Mouse (Mus musculus) left cerebral cortex, postnatal 10 days (tissue): Measurements from ENCODE around the gene Mtfmt. TPM values are rescaled to one million over a fixed set of nuclear protein-coding genes. Genes with fewer than 3 reads are reported as not detected.

Experiments
- DNase-seq, 2 experiments: peaks; one replicate each; pipeline ENCODE4 v3.0.0; 2021 to 2022; ENCODE audit warnings: low spot score in 2 of 2, mixed read lengths in 1 of 2; ENCODE audit errors: extremely low spot score in 1 of 2
- intact Hi-C: fragments of 180-260 bp; cut with DNase I; formaldehyde crosslinking; loops from one replicate; pipeline ENCODE4 v1.15.1; 2025
- total RNA-seq, 2 experiments: library from RNA; stranded (reverse); gene quantifications; 2 replicates each; pipeline ENCODE4 v1.2.3; 2021

Mtfmt gene
- total RNA-seq, 2 experiments from 2014 or later: 19.5 to 21.2 TPM

GRCm38 (mm10) chr9:65422760-65423501 lies 12.7 kb upstream of the Mtfmt start, which contains the start of gene Slc51b:
Gene Slc51b (minus strand): TSS chr9:65422955.
- no peak for DNase-seq
- intact Hi-C loops: no loop called here

- DNase-seq: no peak
Observed at GRCm38 (mm10) chr9:65424393-65424792, 11.2 kb upstream of the Mtfmt start.

GRCm38 (mm10) chr9:65427511-65427910 lies 8.1 kb upstream of the Mtfmt start:
- no peak for DNase-seq
- intact Hi-C loops: no loop called here

More at GRCm38 (mm10) chr9:65424393-65424792, 11.2 kb upstream of the Mtfmt start:
- intact Hi-C loops: no loop called here

GRCm38 (mm10) chr9:65428003-65428402 lies 7.6 kb upstream of the Mtfmt start:
- no peak for DNase-seq
- intact Hi-C loops: no loop called here

DNA sequence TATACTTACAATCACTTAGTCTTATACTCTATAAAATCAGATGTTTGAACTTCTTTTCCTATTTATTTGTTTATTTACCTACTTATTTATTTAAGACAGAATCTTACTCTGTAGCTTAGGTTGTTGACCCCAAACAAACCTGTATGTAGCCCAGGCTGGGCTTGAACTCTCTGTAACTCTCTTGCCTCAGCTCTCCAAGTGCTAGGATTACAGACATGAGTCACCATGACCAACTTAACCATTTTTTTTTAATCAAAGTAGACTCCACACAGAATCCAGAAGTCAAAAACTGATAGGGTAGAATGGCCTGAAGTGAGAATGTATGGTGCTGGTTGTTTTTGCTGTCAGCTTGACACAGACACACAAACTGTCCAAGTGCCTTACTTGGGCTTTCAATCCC lies 5.2 kb upstream of the Mtfmt start:
- intact Hi-C loops: loop anchor here (10.0 kb wide), 1 partner anchor 56 kb away; no protein-coding TSS in a partner anchor
- no peak for DNase-seq

DNA sequence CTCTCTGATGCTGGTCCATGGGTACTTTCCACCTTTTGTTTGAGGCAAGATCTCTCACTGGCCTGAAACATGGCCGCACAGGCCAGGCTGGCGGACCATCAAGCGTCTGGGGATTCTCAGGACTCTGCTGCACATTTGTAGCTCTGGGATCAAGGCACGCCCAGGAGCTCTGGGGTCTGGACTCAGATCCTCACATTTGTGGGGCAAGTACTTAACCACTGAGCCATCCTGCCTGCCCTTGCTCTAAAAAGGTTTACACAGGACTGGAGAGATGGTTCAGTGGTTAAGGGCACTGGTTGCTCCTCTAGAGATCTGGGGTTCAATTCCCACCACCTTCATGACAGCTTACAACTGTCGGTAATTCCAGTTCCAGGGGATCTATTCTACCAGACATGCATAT lies 4.7 kb upstream of the Mtfmt start:
- intact Hi-C loops: loop anchor here (10.0 kb wide), 1 partner anchor 56 kb away; no protein-coding TSS in a partner anchor
- DNase-seq: no peak

DNA sequence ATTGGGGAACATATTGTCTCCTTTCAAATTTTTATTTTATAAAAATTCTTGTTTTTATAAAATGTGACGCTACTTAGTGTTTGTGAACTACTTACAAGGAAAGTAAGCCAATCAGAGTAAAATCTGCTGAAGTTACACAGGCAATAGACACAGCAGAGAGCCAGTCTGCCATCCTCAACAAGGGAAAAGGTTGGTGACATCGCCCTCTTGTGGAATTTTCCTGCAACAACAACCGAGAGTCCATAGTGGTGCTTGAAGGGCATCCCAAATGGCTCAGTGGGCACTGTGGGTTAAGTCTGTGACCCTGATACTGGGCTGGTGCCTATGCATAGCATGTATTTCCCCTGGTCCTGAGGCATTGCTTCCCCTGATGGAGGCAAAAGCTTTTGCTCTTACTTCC lies 3.3 kb upstream of the Mtfmt start:
- peak; percentile 81 to 85 for DNase-seq
- intact Hi-C loops: loop anchor here (2.0 to 10.0 kb wide), 2 partner anchors 39 to 57 kb away; no protein-coding TSS in a partner anchor

GRCm38 (mm10) chr9:65434140-65434539 lies 1.4 kb upstream of the Mtfmt start:
- intact Hi-C loops: loop anchor here (10.0 kb wide), 1 partner anchor 59 kb away; no protein-coding TSS in a partner anchor
- peak in 1 of 2 experiments; percentile 44 for DNase-seq

GRCm38 (mm10) chr9:65435211-65435610 lies 371 bp upstream of the Mtfmt start:
- intact Hi-C loops: loop anchor here (10.0 kb wide), 1 partner anchor 60 kb away; no protein-coding TSS in a partner anchor
- DNase-seq: no peak

- intact Hi-C loops: no loop called here
- no peak for DNase-seq
Observed at GRCm38 (mm10) chr9:65444692-65445091, 9.1 kb downstream of the Mtfmt start.

DNA sequence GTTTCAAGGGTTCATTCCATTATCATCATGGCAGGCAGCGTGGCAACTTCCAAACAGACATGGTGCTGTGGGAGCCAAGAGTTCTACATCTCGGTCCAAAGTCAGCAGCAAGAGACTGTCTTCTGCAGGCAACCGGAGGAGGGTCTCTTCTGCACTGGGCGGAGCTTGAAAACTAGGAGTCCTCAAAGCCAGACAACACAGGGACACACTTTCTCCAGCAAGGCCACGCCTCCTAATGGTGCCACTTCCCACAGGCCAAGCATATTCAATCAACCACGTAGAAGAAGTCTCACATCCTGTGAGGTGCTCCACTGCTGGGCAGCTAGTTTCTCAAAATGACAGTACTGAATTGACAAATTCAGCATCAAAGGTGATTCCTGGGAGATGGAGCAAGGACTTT lies 12.4 kb downstream of the Mtfmt start:
- intact Hi-C loops: no loop called here
- no peak for DNase-seq

DNA sequence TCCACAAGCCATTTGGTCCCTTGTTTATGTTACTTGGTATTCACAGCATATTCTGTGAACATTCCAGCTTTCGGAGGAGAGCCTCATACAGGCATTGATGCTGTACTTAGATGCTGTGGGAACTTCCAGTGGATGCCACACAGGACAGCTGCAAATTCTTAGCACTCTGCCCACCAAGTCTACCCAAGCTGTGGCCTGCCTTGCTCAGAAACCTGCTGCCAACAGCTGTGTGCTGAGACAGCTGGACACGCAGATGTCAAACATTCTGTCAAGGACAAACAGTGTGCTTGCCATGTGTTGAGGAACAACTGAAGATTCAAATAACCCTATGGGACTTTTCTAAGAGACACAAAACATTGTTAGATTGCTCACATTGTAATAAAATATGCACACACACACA lies 23.4 kb downstream of the Mtfmt start:
- intact Hi-C loops: no loop called here
- DNase-seq: no peak

DNA sequence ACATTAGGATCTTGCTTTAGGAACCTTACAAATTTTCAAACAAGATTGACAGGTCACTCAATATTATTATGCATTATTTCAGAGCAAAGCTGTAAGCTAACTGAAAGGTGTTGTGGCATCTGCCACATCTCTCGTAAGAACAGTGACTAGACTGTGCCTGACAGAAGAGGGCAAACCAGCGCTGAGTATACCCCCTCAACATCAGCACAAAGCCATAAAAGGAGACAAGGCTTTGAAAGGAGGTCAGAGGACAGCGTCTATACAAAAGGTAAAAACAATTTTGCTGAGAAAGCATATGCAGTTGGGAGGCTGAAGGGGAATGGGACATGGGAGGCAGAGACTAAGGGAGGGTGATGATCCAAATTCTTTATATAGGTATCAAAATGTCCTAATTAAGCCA lies 24.6 kb downstream of the Mtfmt start:
- no peak for DNase-seq
- intact Hi-C loops: no loop called here

DNA sequence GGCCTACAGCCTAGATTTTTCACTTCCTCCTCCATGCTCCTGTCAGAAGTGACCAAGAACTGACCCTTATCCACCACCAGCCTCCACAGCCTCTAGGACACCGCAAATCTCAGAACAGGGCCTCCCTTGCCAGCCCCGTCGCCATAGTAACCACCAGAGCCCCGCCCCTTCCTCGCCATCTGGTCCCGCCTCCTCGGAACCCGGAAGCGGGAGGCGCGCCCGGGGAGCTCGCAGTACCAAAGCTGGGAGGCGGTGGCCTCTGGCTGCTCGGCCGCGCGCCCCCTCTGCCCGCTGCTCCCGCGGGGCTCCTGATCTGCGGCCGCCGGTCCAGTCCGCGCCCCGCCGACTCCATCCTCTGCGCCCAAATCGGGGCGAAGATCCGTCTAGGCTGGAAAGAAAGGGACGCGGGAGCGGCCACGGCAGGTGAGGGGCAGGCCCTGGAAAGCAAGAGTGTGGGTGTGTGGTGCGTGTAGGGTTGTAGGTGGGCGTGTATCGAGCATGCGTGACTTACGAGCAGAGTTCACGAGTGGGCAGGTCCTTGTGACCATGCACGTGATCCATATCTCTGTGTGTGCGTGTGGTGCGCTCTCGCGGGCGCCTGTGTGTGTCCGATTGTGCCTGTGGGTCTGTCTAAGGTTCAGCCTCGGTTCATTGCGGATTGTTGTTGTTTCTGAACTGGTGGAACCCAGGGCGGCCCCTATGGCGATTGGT lies 25.3 kb downstream of the Mtfmt start, which contains the start of gene Spg21:
TSS of gene Spg21 (plus strand) at position 216 of the 711 bp plus-strand sequence.
- DNase-seq: peak; percentile 90 to 96
- intact Hi-C loops: no loop called here

GRCm38 (mm10) chr9:65462544-65462943 lies 27.0 kb downstream of the Mtfmt start:
- intact Hi-C loops: no loop called here
- DNase-seq: no peak

DNA sequence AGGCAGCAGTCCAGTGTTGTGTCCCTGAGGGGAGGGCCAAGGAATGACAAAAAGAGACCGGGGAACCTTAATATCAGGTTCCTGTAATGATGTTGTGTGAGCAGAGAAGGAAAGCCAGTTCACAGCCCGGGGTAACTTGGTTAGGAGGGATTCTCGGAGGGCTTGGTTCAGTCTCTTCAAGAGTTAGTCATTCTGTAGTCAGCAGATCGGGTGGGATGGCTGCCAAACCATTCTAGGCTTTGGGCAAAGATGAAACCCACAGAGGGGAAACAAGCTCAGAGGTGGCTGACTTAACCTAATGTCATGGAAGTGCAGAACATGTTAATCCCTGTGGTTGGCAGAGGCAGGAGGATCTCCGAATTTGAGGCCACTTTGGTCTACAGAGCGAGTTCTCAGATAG lies 28.6 kb downstream of the Mtfmt start:
- intact Hi-C loops: no loop called here
- peak in 1 of 2 experiments; percentile 32 for DNase-seq

GRCm38 (mm10) chr9:65465241-65465640 lies 29.7 kb downstream of the Mtfmt start:
- intact Hi-C loops: no loop called here
- DNase-seq: no peak

DNA sequence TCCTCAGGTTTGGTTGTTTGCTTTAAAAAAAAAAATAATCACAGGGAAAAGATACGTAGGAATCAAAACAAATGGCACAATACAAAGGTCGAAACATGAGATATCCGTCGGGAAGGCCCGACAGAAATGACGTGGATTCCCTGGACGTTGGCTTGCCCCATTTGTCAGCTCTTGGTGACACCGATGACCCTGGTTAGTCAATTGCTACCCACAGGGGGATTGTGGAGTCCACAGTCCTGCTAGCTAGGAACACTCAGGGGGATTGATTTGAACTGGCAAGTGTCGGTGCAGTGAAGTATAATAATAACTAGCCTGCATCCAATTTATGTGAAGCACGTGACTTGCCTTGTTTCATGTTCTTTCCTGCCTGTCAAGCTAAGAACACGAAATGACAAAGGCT lies 32.1 kb downstream of the Mtfmt start:
- intact Hi-C loops: no loop called here
- DNase-seq: no peak

DNA sequence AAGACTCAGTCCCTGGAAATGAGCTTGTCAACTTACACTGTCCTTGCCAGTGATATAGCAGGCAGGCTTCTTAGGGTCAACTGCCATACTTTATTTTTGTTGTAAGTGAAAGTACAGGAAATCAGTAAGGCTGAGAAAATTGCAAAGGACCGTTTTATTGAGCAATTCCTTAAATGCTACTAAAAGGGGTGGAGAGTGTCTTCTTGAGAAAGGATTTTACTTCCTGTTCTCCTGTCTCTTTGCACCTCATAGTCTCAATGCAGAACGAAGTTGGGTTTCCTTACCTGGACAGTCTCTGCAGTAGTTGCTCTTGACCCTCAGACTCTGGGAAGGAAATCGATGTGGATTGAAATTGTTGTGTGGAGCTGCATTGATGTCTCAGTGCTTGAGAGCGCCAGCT lies 37.2 kb downstream of the Mtfmt start:
- DNase-seq: no peak
- intact Hi-C loops: no loop called here

- no peak for DNase-seq
- intact Hi-C loops: no loop called here
Observed at GRCm38 (mm10) chr9:65479158-65479557, 43.6 kb downstream of the Mtfmt start.
